11 mouse cellular contexts compared by ENCODE assay signal in the genomic region with DNA sequence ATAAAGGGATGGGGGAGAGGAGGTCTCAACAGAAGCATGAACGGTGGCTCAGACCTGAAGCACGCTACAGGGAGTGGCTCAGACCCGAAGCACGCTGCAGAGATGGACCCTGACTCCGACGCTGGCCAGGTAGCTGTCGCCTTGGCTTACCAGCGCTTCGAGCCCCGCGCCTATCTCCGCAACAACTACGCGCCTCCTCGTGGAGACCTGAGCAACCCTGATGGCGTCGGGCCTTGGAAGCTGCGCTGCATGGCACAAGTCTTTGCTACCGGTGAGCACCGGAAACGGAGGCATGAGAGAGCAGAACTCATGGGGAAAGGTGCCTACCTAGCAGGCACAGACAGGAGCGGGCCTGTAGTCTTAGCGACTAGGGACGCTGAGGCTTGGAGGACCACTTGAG. TPM values are rescaled to one million over a fixed set of nuclear protein-coding genes. Genes with fewer than 3 reads are reported as not detected.
DNase-seq lines count a peak whose midpoint lies in the region; ATAC-seq lines count a peak whose summit lies in the region.
"Had no signal": no experiment of that assay in that cellular context is flagged by ENCODE, and none has a peak within 500 bp of the region (broad histone marks: within the 10 kb centered on the region; RNA-seq: fewer than 3 reads in every experiment).

No protein-coding gene starts in this region.

- DNase-seq in CD4-positive, CD25-positive, alpha-beta regulatory T cell, adult 2 months (ENCODE audit: low read depth, low spot score), result peak; percentile 45
- no peak for DNase-seq in kidney, postnatal 14 days
- DNase-seq in hindbrain, embryonic 10.5 days (ENCODE audit: low spot score), result no peak
- DNase-seq in layer of hippocampus, postnatal 25 days (ENCODE audit: extremely low spot score in 1 of 2, low spot score in 1 of 2), result no peak
- DNase-seq: kidney, adult 8-10 months had no signal

- H3K27ac ChIP-seq in kidney, embryonic 15.5 days, result no peak overlapping the region
- no peak overlapping the region for H3K27ac ChIP-seq in hindbrain, embryonic 10.5 days
- H3K27ac ChIP-seq in midbrain, embryonic 16.5 days (ENCODE audit: low read length), result no peak overlapping the region
- H3K27ac ChIP-seq: liver, embryonic 14.5 days; stomach, embryonic 15.5 days had no signal

- no peaks in the 10 kb centered on the region for H3K36me3 ChIP-seq in kidney, embryonic 15.5 days
- peaks cover 4% of the 10 kb centered on the region for H3K36me3 ChIP-seq in hindbrain, embryonic 10.5 days
- H3K36me3 ChIP-seq in midbrain, embryonic 16.5 days (ENCODE audit: control insufficient read depth, insufficient read depth, low read length), result no peaks in the 10 kb centered on the region
- H3K36me3 ChIP-seq: stomach, embryonic 15.5 days had no signal

- peaks cover 66% of the 10 kb centered on the region for H3K4me1 ChIP-seq in kidney, embryonic 15.5 days
- peaks cover 51% of the 10 kb centered on the region for H3K4me1 ChIP-seq in hindbrain, embryonic 10.5 days (replicated peaks)
- no peaks in the 10 kb centered on the region; the same call in 1 of the 2 replicates for H3K4me1 ChIP-seq in midbrain, embryonic 16.5 days (ENCODE audit: control insufficient read depth, insufficient read depth, low read length)

- peak overlapping the region; percentile 26; the same call in 1 of the 2 replicates for H3K9ac ChIP-seq in kidney, embryonic 15.5 days
- no peak overlapping the region; the same call in 1 of the 2 replicates for H3K9ac ChIP-seq in midbrain, embryonic 16.5 days (ENCODE audit: low read depth, low read length)
- H3K9ac ChIP-seq: liver, embryonic 14.5 days; stomach, embryonic 15.5 days had no signal

- no peak for ATAC-seq in CD4-positive, CD25-positive, alpha-beta regulatory T cell, adult 4 months
- ATAC-seq in kidney, embryonic 15.5 days (replicated peaks; ENCODE audit: low FRiP score), result no peak
- no peak for ATAC-seq in midbrain, embryonic 16.5 days
- no peak for ATAC-seq in cerebellum, adult (ENCODE audit: insufficient number of reproducible peaks, low FRiP score, low TSS enrichment)

- 16% methylated on average over 24 of the region's 24 CpGs for WGBS in kidney, embryonic 15.5 days
- WGBS in hindbrain, embryonic 10.5 days, result 20% methylated on average over 24 of the region's 24 CpGs
- WGBS in midbrain, embryonic 16.5 days, result 22% methylated on average over 24 of the region's 24 CpGs

- H3K27me3 ChIP-seq in kidney, embryonic 15.5 days, result peaks cover 68% of the 10 kb centered on the region
- H3K27me3 ChIP-seq in hindbrain, embryonic 10.5 days (ENCODE audit: insufficient read depth, poor library complexity, severe bottlenecking), result peaks cover 81% of the 10 kb centered on the region
- H3K27me3 ChIP-seq in midbrain, embryonic 16.5 days (ENCODE audit: control insufficient read depth, insufficient read depth, low read depth, low read length), result peaks cover 28% of the 10 kb centered on the region

- H3K4me3 ChIP-seq in kidney, embryonic 15.5 days (replicated peaks), result no peak overlapping the region
- H3K4me3 ChIP-seq in hindbrain, embryonic 10.5 days, result peak overlapping the region; percentile 21; the same call in 1 of the 2 replicates
- no peak overlapping the region for H3K4me3 ChIP-seq in midbrain, embryonic 16.5 days (ENCODE audit: low read depth, low read length)
- H3K4me3 ChIP-seq: stomach, embryonic 15.5 days had no signal

- H3K4me2 ChIP-seq in kidney, embryonic 15.5 days, result peak overlapping the region; percentile 20; the same call in 1 of the 2 replicates
- peak overlapping the region; percentile 26 for H3K4me2 ChIP-seq in midbrain, embryonic 16.5 days (ENCODE audit: low read length)
- H3K4me2 ChIP-seq: stomach, embryonic 15.5 days had no signal

- no peaks in the 10 kb centered on the region for H3K9me3 ChIP-seq in kidney, embryonic 15.5 days (replicated peaks)
- H3K9me3 ChIP-seq in hindbrain, embryonic 10.5 days, result no peaks in the 10 kb centered on the region
- no peaks in the 10 kb centered on the region for H3K9me3 ChIP-seq in midbrain, embryonic 16.5 days (replicated peaks; ENCODE audit: control insufficient read depth, low read length, poor library complexity, severe bottlenecking)
- H3K9me3 ChIP-seq: stomach, embryonic 15.5 days had no signal

RNA-seq across cellular contexts. Expression of a gene that starts 0.3 kb away (rescaled TPM):
- polyA plus RNA-seq in CD4-positive, CD25-positive, alpha-beta regulatory T cell, adult 4 months (2017; shearing (Covaris generic)), result not detected
- 2.7 and 3.8 TPM in 2 replicates for polyA plus RNA-seq in kidney, embryonic 15.5 days (2015; fragmentation: Nextera tagmentation; extraction: Ambion mirVana)
- 0.65 and 1.2 TPM in 2 replicates for polyA plus RNA-seq in hindbrain, embryonic 10.5 days (2016; fragmentation: Nextera tagmentation; extraction: Ambion mirVana)
- polyA plus RNA-seq in midbrain, embryonic 16.5 days (2015; fragmentation: Nextera tagmentation; extraction: Ambion mirVana), result 1.5 and 1.7 TPM in 2 replicates
- not detected for total RNA-seq in layer of hippocampus, postnatal 25 days (2021)
- polyA plus RNA-seq: liver, embryonic 14.5 days had no signal

RNA-seq across cellular contexts. Expression of a gene that starts 3.0 kb away (rescaled TPM):
- not detected for polyA plus RNA-seq in CD4-positive, CD25-positive, alpha-beta regulatory T cell, adult 4 months (2017; shearing (Covaris generic))
- polyA plus RNA-seq in kidney, embryonic 15.5 days (2015; fragmentation: Nextera tagmentation; extraction: Ambion mirVana), result 2.5 and 3.5 TPM in 2 replicates
- polyA plus RNA-seq in hindbrain, embryonic 10.5 days (2016; fragmentation: Nextera tagmentation; extraction: Ambion mirVana), result 0.17 and 0.29 TPM in 2 replicates
- polyA plus RNA-seq in midbrain, embryonic 16.5 days (2015; fragmentation: Nextera tagmentation; extraction: Ambion mirVana), result 0.22 TPM in 1 of 2 replicates, not detected in the other
- under 1 TPM; 0.66 to 0.76 TPM for total RNA-seq in layer of hippocampus, postnatal 25 days (2021)

RNA-seq across cellular contexts. Expression of a gene that starts 13.7 kb away (rescaled TPM):
- polyA plus RNA-seq in CD4-positive, CD25-positive, alpha-beta regulatory T cell, adult 4 months (2017; shearing (Covaris generic)), result 10 to 100 TPM in 1 of 2 experiments, 1 to 10 TPM in 1; 6.7 to 11.6 TPM
- 16.9 and 17.5 TPM in 2 replicates for polyA plus RNA-seq in kidney, embryonic 15.5 days (2015; fragmentation: Nextera tagmentation; extraction: Ambion mirVana)
- polyA plus RNA-seq in hindbrain, embryonic 10.5 days (2016; fragmentation: Nextera tagmentation; extraction: Ambion mirVana), result 9.3 and 9.8 TPM in 2 replicates
- 7.4 and 8.6 TPM in 2 replicates for polyA plus RNA-seq in midbrain, embryonic 16.5 days (2015; fragmentation: Nextera tagmentation; extraction: Ambion mirVana)
- 1 to 10 TPM; 8.9 to 9.6 TPM for total RNA-seq in layer of hippocampus, postnatal 25 days (2021)

RNA-seq across cellular contexts. Expression of a gene that starts 25.7 kb away (rescaled TPM):
- under 1 TPM; 0.07 to 0.23 TPM for polyA plus RNA-seq in CD4-positive, CD25-positive, alpha-beta regulatory T cell, adult 4 months (2017; shearing (Covaris generic))
- polyA plus RNA-seq in kidney, embryonic 15.5 days (2015; fragmentation: Nextera tagmentation; extraction: Ambion mirVana), result 46.2 and 48.0 TPM in 2 replicates
- 23.3 TPM in 2 replicates for polyA plus RNA-seq in hindbrain, embryonic 10.5 days (2016; fragmentation: Nextera tagmentation; extraction: Ambion mirVana)
- 5.2 and 5.7 TPM in 2 replicates for polyA plus RNA-seq in midbrain, embryonic 16.5 days (2015; fragmentation: Nextera tagmentation; extraction: Ambion mirVana)
- total RNA-seq in layer of hippocampus, postnatal 25 days (2021), result 1 to 10 TPM; 1.4 to 3.5 TPM

RNA-seq across cellular contexts. Expression of a gene that starts 28.4 kb away (rescaled TPM):
- 10 to 100 TPM; 41.2 to 63.9 TPM for polyA plus RNA-seq in CD4-positive, CD25-positive, alpha-beta regulatory T cell, adult 4 months (2017; shearing (Covaris generic))
- polyA plus RNA-seq in kidney, embryonic 15.5 days (2015; fragmentation: Nextera tagmentation; extraction: Ambion mirVana), result 46.4 and 53.1 TPM in 2 replicates
- 55.5 and 57.8 TPM in 2 replicates for polyA plus RNA-seq in hindbrain, embryonic 10.5 days (2016; fragmentation: Nextera tagmentation; extraction: Ambion mirVana)
- 32.9 and 37.0 TPM in 2 replicates for polyA plus RNA-seq in midbrain, embryonic 16.5 days (2015; fragmentation: Nextera tagmentation; extraction: Ambion mirVana)
- 10 to 100 TPM; 31.5 to 34.3 TPM for total RNA-seq in layer of hippocampus, postnatal 25 days (2021)
